9 mouse cellular contexts compared by ENCODE assay signal in the genomic region with DNA sequence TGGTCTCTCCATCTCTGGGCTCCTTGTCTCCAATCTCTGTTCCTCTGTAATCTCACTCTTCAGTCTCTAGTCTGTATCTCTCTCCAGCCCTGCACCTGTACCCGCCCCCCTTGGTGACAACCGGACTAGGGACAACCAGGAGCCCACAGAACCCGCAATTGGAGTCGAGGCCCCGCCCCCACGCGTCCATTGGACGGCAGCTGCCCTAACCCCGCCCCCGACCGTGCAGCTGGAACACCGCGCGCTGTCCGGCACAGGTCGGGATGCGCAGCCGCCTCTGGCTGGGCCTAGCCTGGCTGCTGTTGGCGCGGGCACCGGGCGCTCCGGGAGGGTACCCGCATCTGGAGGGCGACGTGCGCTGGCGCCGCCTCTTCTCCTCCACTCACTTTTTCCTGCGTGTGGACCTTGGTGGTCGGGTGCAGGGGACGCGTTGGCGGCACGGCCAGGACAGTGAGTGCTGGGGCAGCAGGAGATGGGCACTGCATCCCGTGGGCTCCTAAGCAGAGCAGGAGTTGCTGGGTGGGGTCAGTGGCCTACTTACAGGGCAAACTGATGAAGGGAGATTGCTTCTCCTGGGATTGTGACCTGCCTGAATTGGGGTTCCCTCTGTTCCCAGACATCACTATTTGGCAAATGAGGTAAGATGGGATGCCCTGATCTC. TPM values are rescaled to one million over a fixed set of nuclear protein-coding genes. Genes with fewer than 3 reads are reported as not detected.
DNase-seq lines count a peak whose midpoint lies in the region; ATAC-seq and TF ChIP-seq lines count a peak whose summit lies in the region.
"Had no signal": no experiment of that assay in that cellular context is flagged by ENCODE, and none has a peak within 500 bp of the region (broad histone marks: within the 10 kb centered on the region; RNA-seq: fewer than 3 reads in every experiment).

A gene (plus strand): TSS at position 221 of the 661 bp plus-strand sequence.

- H3K27ac ChIP-seq in forebrain, embryonic 11.5 days (ENCODE audit: low read depth, low read length) = no peak within 1 kb of the TSS
- no peak within 1 kb of the TSS for H3K27ac ChIP-seq in heart, postnatal 0 days (ENCODE audit: low read depth)
- H3K27ac ChIP-seq in liver, embryonic 12.5 days = no peak within 1 kb of the TSS
- no peak within 1 kb of the TSS for H3K27ac ChIP-seq in midbrain, embryonic 16.5 days (ENCODE audit: low read length)
- H3K27ac ChIP-seq in testis, adult 2 months (ENCODE audit: control insufficient read depth, insufficient read depth, low read depth, low read length) = no peak within 1 kb of the TSS

- no peaks in the 10 kb centered on the region for H3K27me3 ChIP-seq in forebrain, embryonic 11.5 days (ENCODE audit: control insufficient read depth, insufficient read depth, low read length)
- H3K27me3 ChIP-seq in heart, postnatal 0 days (ENCODE audit: control insufficient read depth, insufficient read depth, low read length) = no peaks in the 10 kb centered on the region
- H3K27me3 ChIP-seq in liver, embryonic 12.5 days (replicated peaks) = peaks cover 23% of the 10 kb centered on the region
- no peaks in the 10 kb centered on the region for H3K27me3 ChIP-seq in midbrain, embryonic 16.5 days (ENCODE audit: control insufficient read depth, insufficient read depth, low read depth, low read length)
- H3K27me3 ChIP-seq in testis, adult 2 months (ENCODE audit: control insufficient read depth, insufficient read depth, low read length) = no peaks in the 10 kb centered on the region

- peak; percentile 82 for DNase-seq in MN1 (ENCODE audit: low spot score)
- DNase-seq in cerebellum, adult 11 months = peak; percentile 83
- peak; percentile 89 for DNase-seq in forebrain, embryonic 11.5 days (ENCODE audit: low spot score)
- no peak for DNase-seq in heart, postnatal 0 days (ENCODE audit: low spot score)
- DNase-seq in kidney, postnatal 10 days = peak; percentile 90

- no peak for TF ChIP-seq POLR2A in testis, adult 2 months (IDR thresholded peaks at IDR 0.05; ENCODE audit: control insufficient read depth, low read depth, low read length)

- H3K9me3 ChIP-seq in forebrain, embryonic 11.5 days (ENCODE audit: control insufficient read depth, low read length) = no peaks in the 10 kb centered on the region
- no peaks in the 10 kb centered on the region for H3K9me3 ChIP-seq in heart, postnatal 0 days (replicated peaks; ENCODE audit: control insufficient read depth, low read length)
- H3K9me3 ChIP-seq in liver, embryonic 12.5 days (replicated peaks) = no peaks in the 10 kb centered on the region
- H3K9me3 ChIP-seq in midbrain, embryonic 16.5 days (replicated peaks; ENCODE audit: control insufficient read depth, low read length, poor library complexity, severe bottlenecking) = no peaks in the 10 kb centered on the region

- peak; percentile 90 for ATAC-seq in forebrain, embryonic 11.5 days (replicated peaks; ENCODE audit: low FRiP score)
- peak; percentile 75 for ATAC-seq in heart, postnatal 0 days (ENCODE audit: insufficient read depth, low read depth)
- peak; percentile 85 for ATAC-seq in liver, embryonic 12.5 days
- peak; percentile 85 for ATAC-seq in midbrain, embryonic 16.5 days

- TF ChIP-seq CTCF in heart, postnatal 0 days (IDR thresholded peaks at IDR 0.05; ENCODE audit: low read depth) = no peak
- no peak for TF ChIP-seq CTCF in testis, adult 2 months (IDR thresholded peaks at IDR 0.05; ENCODE audit: control insufficient read depth, insufficient read depth, insufficient replicate concordance, low read depth, low read length)

- 1% methylated on average over 36 of the region's 36 CpGs for WGBS in forebrain, embryonic 11.5 days
- WGBS in heart, postnatal 0 days = under 1% methylated on average over 32 of the region's 36 CpGs
- 7% methylated on average over 36 of the region's 36 CpGs for WGBS in liver, embryonic 12.5 days (ENCODE audit: insufficient replicate concordance)
- 2% methylated on average over 36 of the region's 36 CpGs for WGBS in midbrain, embryonic 16.5 days

- no peak for TF ChIP-seq EP300 in heart, postnatal 0 days (IDR thresholded peaks at IDR 0.05; ENCODE audit: low read depth)

- peaks cover 13% of the 10 kb centered on the region; the same call in 1 of the 2 replicates for H3K36me3 ChIP-seq in forebrain, embryonic 11.5 days (ENCODE audit: control insufficient read depth, insufficient read depth, low read length)
- peaks cover 28% of the 10 kb centered on the region for H3K36me3 ChIP-seq in heart, postnatal 0 days (replicated peaks; ENCODE audit: control insufficient read depth, insufficient read depth, low read length)
- peaks cover 42% of the 10 kb centered on the region for H3K36me3 ChIP-seq in liver, embryonic 12.5 days
- H3K36me3 ChIP-seq in midbrain, embryonic 16.5 days (ENCODE audit: control insufficient read depth, insufficient read depth, low read length) = peaks cover 17% of the 10 kb centered on the region
- H3K36me3 ChIP-seq in testis, adult 2 months (ENCODE audit: control insufficient read depth, insufficient read depth, low read length) = no peaks in the 10 kb centered on the region; the same call in 1 of the 2 replicates

- H3K4me3 ChIP-seq in forebrain, embryonic 11.5 days (ENCODE audit: low read depth, low read length) = peak within 1 kb of the TSS; percentile 20
- peak within 1 kb of the TSS; percentile 27 for H3K4me3 ChIP-seq in heart, postnatal 0 days (ENCODE audit: low read depth, low read length)
- peak within 1 kb of the TSS; percentile 35 for H3K4me3 ChIP-seq in liver, embryonic 12.5 days
- H3K4me3 ChIP-seq in midbrain, embryonic 16.5 days (ENCODE audit: low read depth, low read length) = peak within 1 kb of the TSS; percentile 46
- H3K4me3 ChIP-seq in testis, adult 2 months (ENCODE audit: control insufficient read depth, low read depth, low read length) = peak within 1 kb of the TSS; percentile 75

- H3K4me2 ChIP-seq in forebrain, embryonic 11.5 days (ENCODE audit: low read depth, low read length, severe bottlenecking) = peak within 1 kb of the TSS; percentile 66
- peak within 1 kb of the TSS; percentile 52 for H3K4me2 ChIP-seq in heart, postnatal 0 days (ENCODE audit: low read depth, low read length)
- H3K4me2 ChIP-seq in liver, embryonic 12.5 days = peak within 1 kb of the TSS; percentile 74
- H3K4me2 ChIP-seq in midbrain, embryonic 16.5 days (ENCODE audit: low read length) = peak within 1 kb of the TSS; percentile 83

- H3K4me1 ChIP-seq in forebrain, embryonic 11.5 days (replicated peaks; ENCODE audit: control insufficient read depth, insufficient read depth, low read length) = peaks cover 6% of the 10 kb centered on the region; the same call in 1 of the 2 replicates
- peaks cover 6% of the 10 kb centered on the region; the same call in 1 of the 2 replicates for H3K4me1 ChIP-seq in heart, postnatal 0 days (ENCODE audit: control insufficient read depth, insufficient read depth)
- H3K4me1 ChIP-seq in liver, embryonic 12.5 days = peaks cover 14% of the 10 kb centered on the region
- H3K4me1 ChIP-seq in midbrain, embryonic 16.5 days (ENCODE audit: control insufficient read depth, insufficient read depth, low read length) = peaks cover 5% of the 10 kb centered on the region; the same call in 1 of the 2 replicates
- H3K4me1 ChIP-seq in testis, adult 2 months (ENCODE audit: control insufficient read depth, insufficient read depth, low read length) = peaks cover 10% of the 10 kb centered on the region

- H3K9ac ChIP-seq in forebrain, embryonic 11.5 days (ENCODE audit: low read length) = peak within 1 kb of the TSS; percentile 10; the same call in 1 of the 2 replicates
- H3K9ac ChIP-seq in heart, postnatal 0 days (replicated peaks; ENCODE audit: low read depth, low read length) = peak within 1 kb of the TSS; percentile 6; the same call in 1 of the 2 replicates
- peak within 1 kb of the TSS; percentile 50 for H3K9ac ChIP-seq in liver, embryonic 12.5 days
- H3K9ac ChIP-seq in midbrain, embryonic 16.5 days (ENCODE audit: low read depth, low read length) = peak within 1 kb of the TSS; percentile 68

RNA-seq across cellular contexts. Expression of the gene that starts here (rescaled TPM):
- polyA plus RNA-seq in forebrain, embryonic 11.5 days (2014; fragmentation: Nextera tagmentation; extraction: Ambion mirVana) = 0.36 and 0.40 TPM in 2 replicates
- total RNA-seq in heart, postnatal 0 days (2014; rRNA removed; ENCODE audit: low replicate concordance) = not detected in 2 replicates
- 0.14 TPM in 1 of 2 replicates, not detected in the other for polyA plus RNA-seq in heart, postnatal 0 days (2015; fragmentation: Nextera tagmentation; extraction: Ambion mirVana)
- 0.11 and 0.13 TPM in 2 replicates for polyA plus RNA-seq in liver, embryonic 12.5 days (2016; fragmentation: Nextera tagmentation; extraction: Ambion mirVana)
- polyA plus RNA-seq in midbrain, embryonic 16.5 days (2015; fragmentation: Nextera tagmentation; extraction: Ambion mirVana) = 1.8 TPM in 2 replicates
- 0.28 and 0.53 TPM in 2 replicates for polyA plus RNA-seq in testis, adult 2 months (2012; rRNA removed)
- total RNA-seq: adrenal gland, postnatal 4 days had no signal

Comparison
In these comparisons a context has a peak if more than half of its experiments do, and no peak if none do; other contexts are left out.
1. Peak in DNase-seq, ATAC-seq, H3K4me3 ChIP-seq, H3K9ac ChIP-seq and H3K4me2 ChIP-seq in forebrain, embryonic 11.5 days; RNA of the gene not detected or under 1 TPM.
2. Peak in ATAC-seq, H3K4me3 ChIP-seq, H3K9ac ChIP-seq and H3K4me2 ChIP-seq in heart, postnatal 0 days; RNA of the gene not detected or under 1 TPM.
3. Peak in ATAC-seq, H3K4me3 ChIP-seq, H3K9ac ChIP-seq and H3K4me2 ChIP-seq in liver, embryonic 12.5 days; RNA of the gene not detected or under 1 TPM.
4. H3K4me3 ChIP-seq: peak in every context shown above with its lines; median percentile 75 in testis, adult 2 months; 46 in midbrain, embryonic 16.5 days; 35 in liver, embryonic 12.5 days; 27 in heart, postnatal 0 days; 20 in forebrain, embryonic 11.5 days.
5. H3K9ac ChIP-seq: peak in every context shown above with its lines; median percentile 68 in midbrain, embryonic 16.5 days; 50 in liver, embryonic 12.5 days; 10 in forebrain, embryonic 11.5 days; 6 in heart, postnatal 0 days.